Mouse (Mus musculus) neural tube, embryonic 11.5 days (tissue): ENCODE results near the gene Alg1. TPM values are rescaled to one million over a fixed set of nuclear protein-coding genes. Genes with fewer than 3 reads are reported as not detected.

Source experiments
- ATAC-seq: fragments of 200-750 bp; cut with Nextera tagmentation; 2 replicates; pipeline ENCODE4 v1.8.0; 2017; ENCODE audit warnings: moderate number of reproducible peaks, mild to moderate bottlenecking, moderate TSS enrichment, moderate library complexity; ENCODE audit not compliant: insufficient read depth, low FRiP score, low TSS enrichment
- DNase-seq: peaks from one replicate; pipeline ENCODE4 v3.0.0-alpha.2; 2015; ENCODE audit warnings: low spot score
- H3K27ac ChIP-seq: fragments of 300-500 bp; sonication (generic); 2 replicates; pipeline ENCODE4 v1.5.1; 2014; ENCODE audit warnings: low read depth, mild to moderate bottlenecking, low read length
- H3K27me3 ChIP-seq: fragments of 300-500 bp; sonication (generic); 2 replicates; pipeline ENCODE4 v1.6.1; 2014; ENCODE audit warnings: mild to moderate bottlenecking, low read length, mixed read lengths; ENCODE audit not compliant: control insufficient read depth, insufficient read depth
- H3K36me3 ChIP-seq: fragments of 300-500 bp; sonication (generic); 2 replicates; pipeline ENCODE4 v1.6.1; 2014; ENCODE audit warnings: mild to moderate bottlenecking, low read length, moderate library complexity, mixed read lengths; ENCODE audit not compliant: control insufficient read depth, insufficient read depth
- H3K4me1 ChIP-seq: fragments of 300-500 bp; sonication (generic); 2 replicates; pipeline ENCODE4 v1.6.1; 2014; ENCODE audit warnings: low read length, mixed read lengths; ENCODE audit not compliant: control insufficient read depth, insufficient read depth
- H3K4me2 ChIP-seq: fragments of 300-500 bp; sonication (generic); 2 replicates; pipeline ENCODE4 v1.6.1; 2014; ENCODE audit warnings: low read depth, mild to moderate bottlenecking, moderate library complexity
- H3K4me3 ChIP-seq: fragments of 300-500 bp; sonication (generic); 2 replicates; pipeline ENCODE4 v1.5.1; 2014; ENCODE audit warnings: low read depth, low read length
- H3K9ac ChIP-seq: fragments of 300-500 bp; sonication (generic); 2 replicates; pipeline ENCODE4 v1.6.1; 2014; ENCODE audit warnings: mild to moderate bottlenecking, low read length
- H3K9me3 ChIP-seq: fragments of 300-500 bp; sonication (generic); 2 replicates; pipeline ENCODE4 v1.6.1; 2016; ENCODE audit warnings: low read length; ENCODE audit not compliant: control insufficient read depth
- WGBS: fragments of 180-500 bp; shearing (Covaris S2); extraction: QIAGEN DNeasy Blood & Tissue Kit; methylation state at CpG from one replicate; pipeline ENCODE4 v1.1.7; 2014; 5-methylcytosine and 5-hydroxymethylcytosine counted together
- polyA plus RNA-seq: library from polyadenylated mRNA; unstranded; fragments of >200 nt; fragmentation: Nextera tagmentation; extraction: Ambion mirVana; gene quantifications from 2 replicates; pipeline ENCODE4 v1.2.1, GENCODE M21; 2014

Gene Alg1
- polyA plus RNA-seq, 1 experiment from 2014 or later: 26.9 TPM

- no peaks in the 10 kb centered on the region for H3K9me3 ChIP-seq
- no peak overlapping the region for H3K4me2 ChIP-seq
- 87% methylated on average over 3 of the region's 3 CpGs for WGBS
- ATAC-seq (no peak), DNase-seq (no peak)
- H3K27me3 ChIP-seq: no peaks in the 10 kb centered on the region
- H3K4me1 ChIP-seq: peaks cover 6% of the 10 kb centered on the region
- H3K27ac ChIP-seq: no peak overlapping the region
- no peak overlapping the region for H3K9ac ChIP-seq
- H3K36me3 ChIP-seq: peaks cover 7% of the 10 kb centered on the region; the same call in 1 of the 2 replicates
- H3K4me3 ChIP-seq: no peak overlapping the region
Measured at GRCm38 (mm10) chr16:5250891-5251290, 17.5 kb downstream of the Alg1 start.

GRCm38 (mm10) chr16:5252260-5252659 lies 18.8 kb downstream of the Alg1 start:
- Histone ChIP-seq H3K27me3 (no peaks in the 10 kb centered on the region), H3K27ac (no peak overlapping the region), H3K36me3 (peaks cover 7% of the 10 kb centered on the region; the same call in 1 of the 2 replicates), H3K9me3 (no peaks in the 10 kb centered on the region), H3K4me3 (no peak overlapping the region), H3K9ac (no peak overlapping the region), H3K4me2 (no peak overlapping the region), H3K4me1 (peaks cover 12% of the 10 kb centered on the region)
- DNase-seq (no peak), ATAC-seq (no peak)
- WGBS: 97% methylated on average over 2 of the region's 2 CpGs

GRCm38 (mm10) chr16:5254346-5255025 lies 21.1 kb downstream of the Alg1 start:
- ATAC-seq (peak; percentile 24), DNase-seq (peak; percentile 82)
- peak overlapping the region; percentile 53 for H3K4me3 ChIP-seq
- 0 out of 2 replicates have a peak, but pooled peaks cover 3% of the 10 kb centered on the region for H3K36me3 ChIP-seq
- peak overlapping the region; percentile 71; the same call in 1 of the 2 replicates for H3K9ac ChIP-seq
- H3K27ac ChIP-seq: 0 out of 2 replicates have a peak overlapping the region, but pooled peaks have one; percentile 35
- H3K4me2 ChIP-seq: peak overlapping the region; percentile 79
- H3K27me3 ChIP-seq: no peaks in the 10 kb centered on the region
- H3K9me3 ChIP-seq: no peaks in the 10 kb centered on the region
- 8% methylated on average over 15 of the region's 15 CpGs for WGBS
- H3K4me1 ChIP-seq: peaks cover 12% of the 10 kb centered on the region

- Histone ChIP-seq H3K27me3 (no peaks in the 10 kb centered on the region), H3K36me3 (no peaks in the 10 kb centered on the region), H3K4me3 (peak overlapping the region; percentile 53), H3K4me1 (peaks cover 12% of the 10 kb centered on the region), H3K27ac (0 out of 2 replicates have a peak overlapping the region, but pooled peaks have one; percentile 64), H3K9me3 (no peaks in the 10 kb centered on the region), H3K9ac (peak overlapping the region; percentile 71), H3K4me2 (peak overlapping the region; percentile 79)
- 2% methylated on average over 27 of the region's 27 CpGs for WGBS
- DNase-seq (peak; percentile 16), ATAC-seq (peak; percentile 40; the same call in 1 of the 2 replicates)
Measured at GRCm38 (mm10) chr16:5255081-5255740, 21.8 kb downstream of the Alg1 start.

DNA sequence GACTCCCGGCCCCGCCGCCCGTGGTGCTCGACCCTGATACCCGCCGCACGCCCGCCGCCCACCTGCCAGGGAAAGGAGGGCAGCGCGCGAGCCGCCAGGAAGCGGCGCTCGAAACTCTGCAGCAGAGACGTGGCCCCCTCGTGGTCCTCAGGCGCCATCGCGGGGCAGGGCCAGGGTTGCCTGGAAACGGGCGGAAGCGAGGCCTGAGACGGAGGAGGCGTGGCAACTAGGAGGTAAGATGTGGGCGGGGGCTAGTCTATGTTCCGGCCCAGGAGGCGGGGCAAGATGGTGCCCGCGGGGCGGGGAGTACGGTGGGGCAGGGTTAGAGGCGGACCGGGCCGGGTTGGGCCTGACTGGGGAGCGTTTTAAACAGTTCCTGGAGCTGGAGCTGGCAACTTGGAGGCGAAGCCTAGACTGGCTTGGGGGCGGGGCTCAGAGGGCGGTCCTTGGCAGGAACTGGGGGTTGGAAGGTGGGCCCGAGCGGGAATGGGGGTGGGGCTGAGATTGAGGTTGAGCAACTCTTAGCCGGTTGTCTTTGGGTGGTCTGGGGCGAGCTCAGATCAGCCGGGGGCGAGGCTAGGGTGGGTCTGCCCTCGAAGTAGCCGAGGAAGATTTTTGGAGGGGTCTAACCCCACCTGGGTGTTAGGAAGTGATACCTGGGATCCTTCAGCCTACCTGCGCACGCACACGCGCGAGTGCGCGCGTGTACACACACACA lies 22.5 kb downstream of the Alg1 start, which contains the start of gene Eef2kmt:
Gene Eef2kmt (minus strand): TSS at position 205 of the 718 bp plus-strand sequence.
- no peaks in the 10 kb centered on the region for H3K36me3 ChIP-seq
- H3K27ac ChIP-seq: peak within 1 kb of the TSS; percentile 64
- H3K4me2 ChIP-seq: peak within 1 kb of the TSS; percentile 79
- H3K9me3 ChIP-seq: no peaks in the 10 kb centered on the region
- H3K4me3 ChIP-seq: peak within 1 kb of the TSS; percentile 53
- H3K27me3 ChIP-seq: no peaks in the 10 kb centered on the region
- peak within 1 kb of the TSS; percentile 71 for H3K9ac ChIP-seq
- H3K4me1 ChIP-seq: peaks cover 12% of the 10 kb centered on the region
- ATAC-seq (peak; percentile 90), DNase-seq (peak; percentile 99)
- 1% methylated on average over 53 of the region's 57 CpGs for WGBS

DNA sequence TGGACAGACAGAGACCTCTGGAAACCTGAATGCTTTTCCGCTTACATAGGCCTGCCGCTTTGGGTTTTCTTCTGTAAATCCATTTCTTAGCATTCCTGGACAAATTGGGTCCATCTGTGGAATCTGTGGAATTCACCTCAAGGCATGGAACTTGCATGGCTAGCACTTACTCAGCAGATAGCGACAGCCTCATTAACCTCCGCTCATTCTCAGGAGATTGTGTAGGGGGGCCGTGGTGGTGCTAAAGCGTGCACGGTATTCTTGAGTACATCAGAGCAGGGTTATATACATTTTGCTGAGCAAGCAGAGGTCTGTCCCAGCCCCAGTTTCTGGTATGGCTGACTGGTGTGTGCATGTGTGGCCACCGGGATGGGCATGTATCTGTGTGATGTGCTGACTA lies 29.7 kb downstream of the Alg1 start:
- ATAC-seq: no peak
- WGBS: 74% methylated on average over 8 of the region's 8 CpGs
- no peaks in the 10 kb centered on the region for H3K27me3 ChIP-seq

GRCm38 (mm10) chr16:5263926-5264325 lies 30.5 kb downstream of the Alg1 start:
- Histone ChIP-seq H3K36me3 (no peaks in the 10 kb centered on the region), H3K9ac (no peak overlapping the region), H3K27me3 (no peaks in the 10 kb centered on the region), H3K4me1 (no peaks in the 10 kb centered on the region), H3K4me3 (no peak overlapping the region), H3K27ac (no peak overlapping the region), H3K9me3 (no peaks in the 10 kb centered on the region), H3K4me2 (no peak overlapping the region)
- ATAC-seq (no peak), DNase-seq (no peak)
- 87% methylated on average over 7 of the region's 7 CpGs for WGBS

More for the DNA sequence above, 29.7 kb downstream of the Alg1 start:
- Histone ChIP-seq H3K9me3 (no peaks in the 10 kb centered on the region), H3K4me2 (no peak overlapping the region), H3K4me3 (no peak overlapping the region), H3K27ac (no peak overlapping the region), H3K36me3 (no peaks in the 10 kb centered on the region), H3K9ac (no peak overlapping the region), H3K4me1 (no peaks in the 10 kb centered on the region)
- DNase-seq: no peak

- H3K36me3 ChIP-seq: no peaks in the 10 kb centered on the region
- H3K4me1 ChIP-seq: no peaks in the 10 kb centered on the region
- WGBS: 78% methylated on average over 4 of the region's 4 CpGs
- H3K27ac ChIP-seq: no peak overlapping the region
- ATAC-seq (no peak), DNase-seq (no peak)
- no peaks in the 10 kb centered on the region for H3K27me3 ChIP-seq
- no peak overlapping the region for H3K4me2 ChIP-seq
- H3K4me3 ChIP-seq: no peak overlapping the region
- no peak overlapping the region for H3K9ac ChIP-seq
- H3K9me3 ChIP-seq: no peaks in the 10 kb centered on the region
Measured at GRCm38 (mm10) chr16:5271411-5272035, 38.1 kb downstream of the Alg1 start.
